Mouse (Mus musculus): Measurements from ENCODE around the gene Eif4b.

GRCm38 (mm10) chr15:102134709-102135108 is 61.1 kb downstream of the Eif4b start:
- TF ChIP-seq CTCF (IDR thresholded peaks at IDR 0.05) (no peak), EP300 (IDR thresholded peaks at IDR 0.05) (no peak)

All from lung, postnatal 0 days (tissue).